Mouse (Mus musculus) liver, embryonic 16.5 days (tissue): Measurements from ENCODE around the gene Ear6. TPM values are rescaled to one million over a fixed set of nuclear protein-coding genes. Genes with fewer than 3 reads are reported as not detected.
"Not testable (repeated sequence)": the region's sequence is repeated elsewhere in the genome, so short reads cannot be mapped to it uniquely, and the experiment has no call there.

Experiments used
- ATAC-seq: fragments of 200-750 bp; cut with Nextera tagmentation; 2 replicates; pipeline ENCODE4 v1.8.0; 2017; ENCODE audit warnings: low read depth, mild to moderate bottlenecking, moderate number of reproducible peaks, moderate library complexity
- H3K27ac ChIP-seq: fragments of 300-500 bp; sonication (generic); 2 replicates; pipeline ENCODE4 v1.5.1; 2014; ENCODE audit warnings: mild to moderate bottlenecking, low read length
- H3K27me3 ChIP-seq: fragments of 300-500 bp; sonication (generic); 2 replicates; pipeline ENCODE4 v1.6.1; 2014; ENCODE audit warnings: low read depth, low read length, mixed read lengths; ENCODE audit not compliant: control insufficient read depth, insufficient read depth
- H3K36me3 ChIP-seq: fragments of 300-500 bp; sonication (generic); 2 replicates; pipeline ENCODE4 v1.6.1; 2014; ENCODE audit warnings: mild to moderate bottlenecking; ENCODE audit not compliant: control insufficient read depth, insufficient read depth
- H3K4me1 ChIP-seq: fragments of 300-500 bp; sonication (generic); 2 replicates; pipeline ENCODE4 v1.6.1; 2014; ENCODE audit warnings: low read depth, low read length, mixed read lengths; ENCODE audit not compliant: control insufficient read depth
- H3K4me2 ChIP-seq: fragments of 300-500 bp; sonication (generic); 2 replicates; pipeline ENCODE4 v1.6.1; 2014; ENCODE audit warnings: low read depth, low read length, mixed read lengths
- H3K4me3 ChIP-seq: fragments of 300-500 bp; sonication (generic); 2 replicates; pipeline ENCODE4 v1.5.1; 2014; ENCODE audit warnings: low read depth, mild to moderate bottlenecking, low read length
- H3K9ac ChIP-seq: fragments of 300-500 bp; sonication (generic); 2 replicates; pipeline ENCODE4 v1.6.1; 2014; ENCODE audit warnings: low read depth, low read length
- H3K9me3 ChIP-seq: fragments of 300-500 bp; sonication (generic); replicated peaks from 2 replicates; pipeline ENCODE4 v1.6.1; 2016; ENCODE audit warnings: low read length; ENCODE audit not compliant: control insufficient read depth
- WGBS: fragments of 180-500 bp; shearing (Covaris S2); extraction: QIAGEN DNeasy Blood & Tissue Kit; methylation state at CpG from one replicate; pipeline ENCODE4 v1.1.7; 2014; ENCODE audit not compliant: insufficient replicate concordance; 5-methylcytosine and 5-hydroxymethylcytosine counted together
- polyA plus RNA-seq: library from polyadenylated mRNA; unstranded; fragments of >200 nt; fragmentation: Nextera tagmentation; extraction: Ambion mirVana; gene quantifications from 2 replicates; pipeline ENCODE4 v1.2.1, GENCODE M21; 2015

The Ear6 gene
- 13.2 and 14.6 TPM in 2 replicates for polyA plus RNA-seq

DNA sequence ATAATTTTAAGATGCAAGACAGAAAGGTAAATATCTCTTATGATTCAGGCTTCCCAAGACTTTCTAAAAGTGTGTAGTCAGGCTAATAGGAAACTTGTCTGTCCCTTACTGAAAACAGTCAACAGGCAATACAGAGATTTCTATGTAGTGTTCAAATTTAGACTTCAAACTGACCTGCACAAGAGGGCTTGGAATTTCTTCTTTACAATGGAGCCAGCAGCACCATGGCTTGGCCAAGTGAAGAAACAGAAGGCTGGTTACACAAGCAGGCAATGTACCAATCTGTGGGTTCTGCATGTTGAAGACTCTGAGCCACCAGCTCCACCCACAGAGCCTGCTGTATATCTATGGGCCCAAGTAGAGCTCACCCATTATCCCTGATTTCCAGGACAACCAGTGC, at the start of gene Ear6:
Ear6 (plus strand) TSS at position 301 of the 400 bp plus-strand sequence.
- Histone ChIP-seq H3K36me3 (no peaks in the 10 kb centered on the region), H3K4me3 (no peak within 1 kb of the TSS), H3K9me3 (no peaks in the 10 kb centered on the region), H3K9ac (no peak within 1 kb of the TSS), H3K4me2 (no peak within 1 kb of the TSS), H3K4me1 (no peaks in the 10 kb centered on the region), H3K27ac (no peak within 1 kb of the TSS), H3K27me3 (no peaks in the 10 kb centered on the region)
- ATAC-seq = no peak

- Histone ChIP-seq H3K36me3 (no peaks in the 10 kb centered on the region), H3K27me3 (no peaks in the 10 kb centered on the region), H3K9me3 (no peaks in the 10 kb centered on the region), H3K4me2 (no peak overlapping the region), H3K9ac (no peak overlapping the region), H3K27ac (no peak overlapping the region), H3K4me3 (no peak overlapping the region), H3K4me1 (no peaks in the 10 kb centered on the region)
- 15% methylated on average over 1 of the region's 1 CpGs for WGBS
- ATAC-seq = no peak
These were observed 26.9 kb upstream of the Ear6 start for GRCm38 (mm10) chr14:51826625-51827024.

DNA sequence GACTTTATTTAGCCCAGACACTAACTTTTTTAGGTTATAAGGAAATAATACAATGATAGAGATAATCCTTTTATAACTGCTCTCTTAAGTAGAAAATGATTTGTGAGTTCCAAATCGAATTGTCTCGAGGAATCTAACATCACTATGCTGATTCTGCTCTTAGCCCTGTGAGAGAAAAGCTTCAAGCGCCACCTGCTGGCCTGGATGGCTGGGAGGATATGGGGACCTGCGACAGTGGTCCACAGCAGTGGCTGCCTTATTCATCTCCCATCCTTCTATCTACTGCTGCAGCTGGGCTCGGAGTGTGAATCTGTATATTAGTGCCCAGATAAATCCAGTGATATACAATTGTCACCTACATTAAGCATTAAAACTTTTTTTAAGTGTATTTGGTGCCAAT, 25.7 kb upstream of the Ear6 start:
- H3K4me2 ChIP-seq, H3K9ac ChIP-seq, H3K27me3 ChIP-seq, ATAC-seq, H3K36me3 ChIP-seq, H3K9me3 ChIP-seq, H3K27ac ChIP-seq, H3K4me3 ChIP-seq, H3K4me1 ChIP-seq: not testable (repeated sequence)
- 13% methylated on average over 5 of the region's 5 CpGs for WGBS

DNA sequence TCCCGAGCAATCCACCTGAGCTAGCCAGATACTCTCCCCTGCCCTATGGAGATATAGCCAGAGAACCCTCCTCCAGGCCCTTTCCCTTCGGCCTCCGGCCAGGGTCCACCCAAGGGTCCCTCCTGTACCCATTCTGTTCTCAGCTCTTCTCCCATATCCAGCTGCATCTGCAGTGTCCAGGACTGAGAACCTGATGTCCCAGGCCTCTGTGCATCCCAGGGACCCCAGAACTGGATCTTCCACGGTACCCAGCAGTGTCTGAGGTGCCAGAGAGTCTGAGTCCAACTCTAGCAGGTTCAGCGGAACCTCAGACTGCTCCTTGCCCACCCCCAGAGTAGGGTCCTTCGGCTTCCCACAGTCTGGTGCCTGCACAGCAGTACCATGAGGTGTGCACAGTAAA, 24.3 kb upstream of the Ear6 start:
- Histone ChIP-seq H3K4me2 (no peak overlapping the region), H3K9ac (no peak overlapping the region), H3K36me3 (no peaks in the 10 kb centered on the region), H3K4me3 (no peak overlapping the region), H3K27me3 (no peaks in the 10 kb centered on the region), H3K9me3 (no peaks in the 10 kb centered on the region), H3K27ac (no peak overlapping the region), H3K4me1 (no peaks in the 10 kb centered on the region)
- 54% methylated on average over 6 of the region's 6 CpGs for WGBS
- no peak for ATAC-seq

DNA sequence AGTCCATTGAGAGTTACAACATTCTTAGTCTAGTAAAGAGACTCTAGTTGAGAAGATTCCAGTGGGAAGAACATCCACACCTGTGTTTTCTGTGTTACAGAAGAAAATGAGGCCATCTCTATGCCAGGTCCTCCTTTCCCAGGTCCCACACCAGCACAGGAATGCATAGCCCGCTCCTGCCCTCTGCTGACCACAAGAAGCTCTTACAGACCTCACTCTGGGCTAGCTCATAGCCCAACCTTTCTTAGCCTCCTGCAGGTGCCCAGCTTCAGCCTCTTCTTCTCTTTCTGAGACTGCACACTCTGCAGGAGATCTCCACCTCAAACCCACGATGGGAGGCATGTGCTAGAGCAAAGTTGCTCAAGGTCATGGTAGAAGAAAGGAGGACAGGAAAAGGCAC, 15.0 kb upstream of the Ear6 start:
- not testable (repeated sequence) for H3K4me1 ChIP-seq, H3K9me3 ChIP-seq, H3K4me2 ChIP-seq, H3K27me3 ChIP-seq, H3K27ac ChIP-seq, H3K9ac ChIP-seq, ATAC-seq, H3K36me3 ChIP-seq, H3K4me3 ChIP-seq
- 19% methylated on average over 2 of the region's 2 CpGs for WGBS

- no peak overlapping the region for H3K27ac ChIP-seq
- H3K9me3 ChIP-seq = no peaks in the 10 kb centered on the region
- no peak overlapping the region for H3K4me2 ChIP-seq
- no peak for ATAC-seq
- 30% methylated on average over 1 of the region's 1 CpGs for WGBS
- no peaks in the 10 kb centered on the region for H3K27me3 ChIP-seq
- H3K9ac ChIP-seq = no peak overlapping the region
- H3K4me1 ChIP-seq = no peaks in the 10 kb centered on the region
- H3K4me3 ChIP-seq = no peak overlapping the region
- no peaks in the 10 kb centered on the region for H3K36me3 ChIP-seq
These were observed 11.2 kb upstream of the Ear6 start for GRCm38 (mm10) chr14:51842250-51842649.

GRCm38 (mm10) chr14:51842781-51843180, 10.7 kb upstream of the Ear6 start:
- Histone ChIP-seq H3K36me3 (no peaks in the 10 kb centered on the region), H3K27ac (no peak overlapping the region), H3K9ac (no peak overlapping the region), H3K4me1 (no peaks in the 10 kb centered on the region), H3K9me3 (no peaks in the 10 kb centered on the region), H3K27me3 (no peaks in the 10 kb centered on the region), H3K4me2 (no peak overlapping the region), H3K4me3 (no peak overlapping the region)
- no peak for ATAC-seq
- WGBS = 35% methylated on average over 2 of the region's 2 CpGs

GRCm38 (mm10) chr14:51843882-51844281, 9.6 kb upstream of the Ear6 start:
- no peaks in the 10 kb centered on the region for H3K4me1 ChIP-seq
- no peaks in the 10 kb centered on the region for H3K9me3 ChIP-seq
- no peak for ATAC-seq
- no peak overlapping the region for H3K4me2 ChIP-seq
- no peaks in the 10 kb centered on the region for H3K36me3 ChIP-seq
- no peak overlapping the region for H3K4me3 ChIP-seq
- H3K27ac ChIP-seq = no peak overlapping the region
- no peak overlapping the region for H3K9ac ChIP-seq
- H3K27me3 ChIP-seq = no peaks in the 10 kb centered on the region

- Histone ChIP-seq H3K4me1 (no peaks in the 10 kb centered on the region), H3K4me2 (no peak overlapping the region), H3K27ac (no peak overlapping the region), H3K36me3 (no peaks in the 10 kb centered on the region), H3K27me3 (no peaks in the 10 kb centered on the region), H3K9me3 (no peaks in the 10 kb centered on the region), H3K4me3 (no peak overlapping the region), H3K9ac (no peak overlapping the region)
- no peak for ATAC-seq
- 60% methylated on average over 3 of the region's 3 CpGs for WGBS
These were observed 6.9 kb upstream of the Ear6 start for GRCm38 (mm10) chr14:51846566-51846965.

GRCm38 (mm10) chr14:51851006-51851405, 2.5 kb upstream of the Ear6 start:
- not testable (repeated sequence) for H3K4me1 ChIP-seq, ATAC-seq, H3K9me3 ChIP-seq, H3K36me3 ChIP-seq, H3K4me3 ChIP-seq, H3K4me2 ChIP-seq, H3K27me3 ChIP-seq, H3K27ac ChIP-seq, H3K9ac ChIP-seq
- 34% methylated on average over 3 of the region's 3 CpGs for WGBS
